Mouse (Mus musculus) limb, embryonic 15.5 days (tissue): ENCODE data around the gene Cnksr1. TPM values are rescaled to one million over a fixed set of nuclear protein-coding genes. Genes with fewer than 3 reads are reported as not detected.

Experiments
- ATAC-seq: fragments of 200-750 bp; cut with Nextera tagmentation; 2 replicates; pipeline ENCODE4 v1.8.0; 2017; ENCODE audit warnings: low read depth, moderate TSS enrichment; ENCODE audit not compliant: insufficient number of reproducible peaks, low FRiP score, low TSS enrichment
- H3K27ac ChIP-seq: fragments of 300-500 bp; sonication (generic); 2 replicates; pipeline ENCODE4 v1.5.1; 2015; ENCODE audit warnings: moderate library complexity, mild to moderate bottlenecking, inconsistent platforms
- H3K27me3 ChIP-seq: fragments of 300-500 bp; sonication (generic); 2 replicates; pipeline ENCODE4 v1.6.1; 2015; ENCODE audit warnings: inconsistent platforms
- H3K36me3 ChIP-seq: fragments of 300-500 bp; sonication (generic); 2 replicates; pipeline ENCODE4 v1.6.1; 2015; ENCODE audit warnings: inconsistent platforms
- H3K4me1 ChIP-seq: fragments of 300-500 bp; sonication (generic); 2 replicates; pipeline ENCODE4 v1.6.1; 2015; ENCODE audit warnings: inconsistent platforms
- H3K4me2 ChIP-seq: fragments of 300-500 bp; sonication (generic); 2 replicates; pipeline ENCODE4 v1.6.1; 2015; ENCODE audit warnings: mild to moderate bottlenecking, inconsistent platforms
- H3K4me3 ChIP-seq: fragments of 300-500 bp; sonication (generic); 2 replicates; pipeline ENCODE4 v1.5.1; 2015; ENCODE audit warnings: mild to moderate bottlenecking, inconsistent platforms
- H3K9ac ChIP-seq: fragments of 300-500 bp; sonication (generic); 2 replicates; pipeline ENCODE4 v1.6.1; 2015; ENCODE audit warnings: inconsistent platforms
- H3K9me3 ChIP-seq: fragments of 300-500 bp; sonication (generic); 2 replicates; pipeline ENCODE4 v1.6.1; 2016; ENCODE audit warnings: inconsistent platforms
- WGBS: fragments of 180-500 bp; shearing (Covaris S2); methylation state at CpG from one replicate; pipeline ENCODE4 v1.1.7; 2015; 5-methylcytosine and 5-hydroxymethylcytosine counted together
- polyA plus RNA-seq: library from polyadenylated mRNA; unstranded; fragments of >200 nt; fragmentation: Nextera tagmentation; extraction: Ambion mirVana; gene quantifications from 2 replicates; pipeline ENCODE4 v1.2.1, GENCODE M21; 2015

Cnksr1 gene
- polyA plus RNA-seq, 1 experiment from 2014 or later = 3.6 TPM

DNA sequence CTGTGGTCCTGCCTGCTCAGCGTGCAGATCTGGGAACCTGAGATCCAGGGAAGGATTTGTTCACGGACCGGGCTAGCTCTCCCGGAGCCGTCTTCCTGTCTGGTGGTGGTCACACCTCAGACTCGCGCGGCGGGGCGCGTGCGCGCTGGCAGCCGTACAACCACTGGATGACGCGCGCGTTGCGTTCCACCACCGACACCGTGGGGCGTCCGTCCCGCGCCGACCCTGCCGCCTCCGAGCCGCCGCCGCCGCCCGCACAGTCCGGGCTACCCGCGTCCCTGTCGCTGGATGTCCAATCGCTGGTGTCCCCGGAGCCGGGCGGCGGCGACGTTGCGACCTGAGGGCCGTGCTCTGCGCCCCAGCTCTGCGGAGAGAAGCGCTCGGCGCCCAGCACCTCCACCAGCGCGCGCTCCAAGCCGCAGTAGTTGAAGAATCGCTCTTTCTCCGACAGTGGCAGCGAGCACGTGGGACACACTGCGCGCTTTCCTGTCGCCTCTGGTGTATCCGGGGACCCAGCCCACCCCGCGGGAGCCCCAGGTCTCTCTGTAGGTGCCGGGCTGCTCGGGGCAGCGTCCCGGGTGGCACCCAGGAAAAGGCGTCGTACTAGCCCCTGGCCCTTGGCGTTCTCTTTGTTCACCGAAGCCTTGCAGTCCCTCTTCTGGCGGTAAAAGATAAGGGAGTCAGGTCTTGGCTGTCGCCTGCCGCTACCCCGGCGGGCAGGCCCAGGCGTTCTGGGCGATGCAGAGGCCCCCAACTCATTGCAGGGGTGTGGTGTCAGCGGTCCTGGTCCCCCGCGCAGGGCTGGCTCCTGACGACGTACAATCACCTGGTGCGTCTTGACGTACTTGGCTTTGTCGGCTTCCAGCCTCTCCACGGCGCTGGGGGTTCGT, 13.3 kb upstream of the Cnksr1 start:
- peak; percentile 11; the same call in 1 of the 2 replicates for ATAC-seq

DNA sequence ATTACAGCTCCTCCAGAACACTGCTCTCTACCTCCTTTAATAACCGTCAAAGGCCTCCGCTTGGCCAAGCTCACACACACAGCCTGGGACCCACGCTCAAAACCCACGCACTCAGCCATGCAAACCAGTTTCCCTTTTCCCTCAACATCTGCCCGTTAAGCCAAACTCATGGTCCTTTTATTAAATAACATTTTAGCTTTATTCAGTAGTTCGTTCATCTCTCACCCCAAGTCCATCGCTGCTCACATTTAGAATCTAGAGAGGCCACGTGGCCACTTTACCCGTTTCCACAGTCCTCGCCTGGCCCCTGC, 12.7 kb upstream of the Cnksr1 start:
- H3K4me1 ChIP-seq = peaks cover 55% of the 10 kb centered on the region

More for the DNA sequence above, 13.3 kb upstream of the Cnksr1 start:
- no peaks in the 10 kb centered on the region for H3K9me3 ChIP-seq
- H3K36me3 ChIP-seq = no peaks in the 10 kb centered on the region
- H3K4me3 ChIP-seq = peak overlapping the region; percentile 52
- no peak overlapping the region for H3K27ac ChIP-seq
- under 1% methylated on average over 91 of the region's 91 CpGs for WGBS
- peak overlapping the region; percentile 37; the same call in 1 of the 2 replicates for H3K9ac ChIP-seq
- peak overlapping the region; percentile 96 for H3K4me2 ChIP-seq
- H3K4me1 ChIP-seq = peaks cover 56% of the 10 kb centered on the region
- peaks cover 95% of the 10 kb centered on the region for H3K27me3 ChIP-seq

GRCm38 (mm10) chr4:134250116-134250929, 12.1 kb upstream of the Cnksr1 start:
- H3K27me3 ChIP-seq = peaks cover 91% of the 10 kb centered on the region
- no peak overlapping the region for H3K27ac ChIP-seq
- peak overlapping the region; percentile 52 for H3K4me3 ChIP-seq
- H3K36me3 ChIP-seq = no peaks in the 10 kb centered on the region
- peak overlapping the region; percentile 15; the same call in 1 of the 2 replicates for H3K9ac ChIP-seq
- 8% methylated on average over 27 of the region's 27 CpGs for WGBS
- H3K4me1 ChIP-seq = peaks cover 56% of the 10 kb centered on the region
- ATAC-seq = no peak
- H3K4me2 ChIP-seq = peak overlapping the region; percentile 96
- H3K9me3 ChIP-seq = no peaks in the 10 kb centered on the region

More for the DNA sequence above, 12.7 kb upstream of the Cnksr1 start:
- H3K9ac ChIP-seq = 0 out of 2 replicates have a peak overlapping the region, but pooled peaks have one; percentile 37
- peak overlapping the region; percentile 96 for H3K4me2 ChIP-seq
- WGBS = 13% methylated on average over 10 of the region's 10 CpGs
- no peaks in the 10 kb centered on the region for H3K36me3 ChIP-seq
- no peak for ATAC-seq
- no peaks in the 10 kb centered on the region for H3K9me3 ChIP-seq
- peak overlapping the region; percentile 52 for H3K4me3 ChIP-seq
- H3K27me3 ChIP-seq = peaks cover 95% of the 10 kb centered on the region
- no peak overlapping the region for H3K27ac ChIP-seq

GRCm38 (mm10) chr4:134249651-134250050, 11.5 kb upstream of the Cnksr1 start:
- no peak for ATAC-seq
- H3K36me3 ChIP-seq = no peaks in the 10 kb centered on the region
- no peaks in the 10 kb centered on the region for H3K9me3 ChIP-seq
- 1% methylated on average over 30 of the region's 30 CpGs for WGBS
- H3K4me2 ChIP-seq = peak overlapping the region; percentile 96
- peaks cover 60% of the 10 kb centered on the region for H3K4me1 ChIP-seq
- H3K4me3 ChIP-seq = peak overlapping the region; percentile 52
- no peak overlapping the region for H3K27ac ChIP-seq
- H3K27me3 ChIP-seq = peaks cover 85% of the 10 kb centered on the region
- peak overlapping the region; percentile 15; the same call in 1 of the 2 replicates for H3K9ac ChIP-seq

GRCm38 (mm10) chr4:134246719-134247258, 8.6 kb upstream of the Cnksr1 start, which contains the start of gene Gm30191:
Gm30191 (plus strand) TSS chr4:134246935.
- ATAC-seq = no peak
- 0 out of 2 replicates have a peak within 1 kb of the TSS, but pooled peaks have one; percentile 71 for H3K9ac ChIP-seq

GRCm38 (mm10) chr4:134246256-134246655, 8.1 kb upstream of the Cnksr1 start:
- Histone ChIP-seq H3K4me1 (peaks cover 40% of the 10 kb centered on the region), H3K9me3 (no peaks in the 10 kb centered on the region), H3K36me3 (no peaks in the 10 kb centered on the region), H3K4me3 (no peak overlapping the region), H3K4me2 (no peak overlapping the region), H3K27ac (no peak overlapping the region), H3K9ac (no peak overlapping the region), H3K27me3 (peaks cover 51% of the 10 kb centered on the region)
- WGBS = 49% methylated on average over 4 of the region's 4 CpGs
- no peak for ATAC-seq

More at GRCm38 (mm10) chr4:134246719-134247258, 8.6 kb upstream of the Cnksr1 start, which contains the start of gene Gm30191:
- H3K27ac ChIP-seq = no peak within 1 kb of the TSS
- H3K4me2 ChIP-seq = peak within 1 kb of the TSS; percentile 89
- no peaks in the 10 kb centered on the region for H3K36me3 ChIP-seq
- H3K4me1 ChIP-seq = peaks cover 45% of the 10 kb centered on the region
- no peaks in the 10 kb centered on the region for H3K9me3 ChIP-seq
- peak within 1 kb of the TSS; percentile 88 for H3K4me3 ChIP-seq
- 68% methylated on average over 7 of the region's 7 CpGs for WGBS
- peaks cover 56% of the 10 kb centered on the region for H3K27me3 ChIP-seq

DNA sequence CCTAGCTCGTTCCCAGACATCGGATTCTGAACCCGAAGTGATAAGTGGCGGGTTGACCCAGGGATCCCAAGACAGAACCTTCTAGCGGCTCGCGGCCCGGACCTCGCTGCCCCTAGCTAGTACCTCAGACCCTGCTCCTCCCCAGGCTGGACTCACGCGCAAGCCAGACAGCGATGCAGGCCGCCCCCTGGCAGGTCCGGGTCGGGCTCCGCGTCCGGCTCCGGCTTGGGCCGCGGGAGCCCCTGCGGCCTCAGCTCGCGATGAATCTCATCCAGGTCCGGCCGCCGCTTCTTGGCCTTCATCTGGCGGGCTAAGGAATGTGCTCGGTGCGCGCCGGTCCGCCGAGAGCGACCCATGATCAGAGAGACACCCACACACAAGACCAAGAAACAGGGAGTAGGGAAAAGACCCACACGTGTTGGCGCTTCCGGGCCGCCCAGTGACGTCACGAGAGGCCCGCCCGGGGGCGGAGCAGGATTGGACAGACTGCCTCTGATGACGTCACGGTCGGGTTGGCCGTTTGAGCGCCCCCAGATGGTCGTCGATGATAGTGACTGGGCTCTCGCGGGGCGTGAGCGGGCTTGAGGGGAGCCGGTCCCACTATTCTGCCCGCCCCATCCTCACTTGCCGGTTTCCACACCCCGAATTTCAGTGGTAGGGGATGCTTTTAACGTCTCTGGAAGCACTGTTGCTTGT, 7.1 kb upstream of the Cnksr1 start, which contains the start of gene Zfp593:
Zfp593 (minus strand) TSS at position 445 of the 696 bp plus-strand sequence.
- Histone ChIP-seq H3K27ac (no peak within 1 kb of the TSS), H3K4me2 (peak within 1 kb of the TSS; percentile 89), H3K4me3 (peak within 1 kb of the TSS; percentile 88), H3K9me3 (no peaks in the 10 kb centered on the region), H3K9ac (peak within 1 kb of the TSS; percentile 71), H3K4me1 (peaks cover 30% of the 10 kb centered on the region), H3K36me3 (no peaks in the 10 kb centered on the region), H3K27me3 (peaks cover 41% of the 10 kb centered on the region)
- peak; percentile 65 for ATAC-seq
- under 1% methylated on average over 60 of the region's 60 CpGs for WGBS

GRCm38 (mm10) chr4:134243516-134244250, 5.5 kb upstream of the Cnksr1 start, which contains the start of gene E130218I03Rik:
E130218I03Rik (plus strand) TSS chr4:134243662.
- H3K4me1 ChIP-seq = peaks cover 21% of the 10 kb centered on the region
- 0 out of 2 replicates have a peak within 1 kb of the TSS, but pooled peaks have one; percentile 71 for H3K9ac ChIP-seq
- peaks cover 27% of the 10 kb centered on the region for H3K27me3 ChIP-seq
- no peaks in the 10 kb centered on the region for H3K36me3 ChIP-seq
- no peaks in the 10 kb centered on the region for H3K9me3 ChIP-seq
- no peak within 1 kb of the TSS for H3K27ac ChIP-seq
- peak within 1 kb of the TSS; percentile 88 for H3K4me3 ChIP-seq
- peak within 1 kb of the TSS; percentile 89 for H3K4me2 ChIP-seq
- no peak for ATAC-seq
- 88% methylated on average over 17 of the region's 17 CpGs for WGBS

DNA sequence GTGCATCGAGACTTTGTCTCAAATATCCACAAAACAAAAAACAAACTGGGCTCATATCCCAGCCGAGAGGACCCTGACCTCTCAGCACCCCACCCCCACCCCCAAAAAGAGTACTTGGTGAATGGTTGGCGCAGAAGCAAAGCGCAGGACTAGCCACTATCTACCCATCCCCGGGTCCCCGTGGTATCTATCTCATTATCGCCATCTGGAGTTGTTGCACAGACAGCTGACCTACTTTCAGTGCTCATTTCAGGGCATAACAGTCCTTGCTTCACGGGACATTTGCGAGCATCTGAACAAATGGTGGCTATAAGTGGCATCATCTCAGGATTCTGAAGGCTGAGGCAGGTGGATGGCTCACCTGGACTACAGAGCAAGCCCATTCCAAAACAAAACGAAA, 487 bp upstream of the Cnksr1 start:
- WGBS = 13% methylated on average over 10 of the region's 10 CpGs
- no peak for ATAC-seq
- Histone ChIP-seq H3K36me3 (no peaks in the 10 kb centered on the region), H3K27me3 (peaks cover 17% of the 10 kb centered on the region), H3K4me1 (peaks cover 17% of the 10 kb centered on the region), H3K4me3 (peak overlapping the region; percentile 35), H3K4me2 (peak overlapping the region; percentile 50), H3K9me3 (no peaks in the 10 kb centered on the region), H3K27ac (no peak overlapping the region), H3K9ac (no peak overlapping the region)

DNA sequence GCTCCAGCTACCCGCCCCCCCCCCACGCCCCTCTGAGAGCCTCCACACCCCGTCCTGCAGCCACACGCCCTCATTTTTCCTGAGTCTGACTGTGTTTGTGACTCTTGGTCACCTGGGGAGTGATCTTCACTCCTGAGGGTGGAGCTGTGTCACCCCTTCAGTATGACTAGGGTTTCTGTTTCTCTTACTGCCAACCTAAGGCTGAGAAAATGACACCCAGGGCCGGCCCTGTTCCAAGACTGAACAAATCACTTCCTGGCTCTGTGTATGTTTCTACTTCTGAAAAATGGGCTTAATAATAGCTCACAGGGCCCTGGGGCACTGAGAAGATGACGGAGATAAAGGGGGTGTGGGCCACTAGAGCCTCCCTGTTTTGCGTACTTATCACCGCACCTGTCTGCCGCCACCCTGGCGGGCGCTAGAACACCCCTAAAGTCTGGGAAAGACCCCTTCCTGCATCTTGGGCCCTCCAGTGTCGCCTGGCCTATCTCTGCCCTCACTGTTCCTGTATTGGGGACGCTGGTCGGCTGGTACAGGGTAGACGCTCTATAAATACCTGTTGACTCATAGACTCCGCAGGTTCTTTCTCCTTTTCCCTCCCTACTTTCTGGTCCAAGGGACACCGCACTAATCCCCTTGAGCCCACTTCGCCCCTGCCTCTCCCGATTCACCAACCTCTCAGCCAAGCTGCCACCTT, 469 bp downstream of the Cnksr1 start:
- H3K27me3 ChIP-seq = peaks cover 17% of the 10 kb centered on the region
- H3K4me1 ChIP-seq = peaks cover 17% of the 10 kb centered on the region
- H3K4me3 ChIP-seq = peak overlapping the region; percentile 35
- peak; percentile 53; the same call in 1 of the 2 replicates for ATAC-seq
- H3K27ac ChIP-seq = peak overlapping the region; percentile 17; the same call in 1 of the 2 replicates
- 13% methylated on average over 19 of the region's 19 CpGs for whole genome bisulfite sequencing
- no peaks in the 10 kb centered on the region for H3K9me3 ChIP-seq
- peak overlapping the region; percentile 50 for H3K4me2 ChIP-seq
- 0 out of 2 replicates have a peak overlapping the region, but pooled peaks have one; percentile 14 for H3K9ac ChIP-seq
- H3K36me3 ChIP-seq = no peaks in the 10 kb centered on the region
